Mouse (Mus musculus): ENCODE measurements around the gene Hsp90aa1.
"Not testable (repeated sequence)": the region's sequence is repeated elsewhere in the genome, so short reads cannot be mapped to it uniquely, and the experiment has no call there.

Hsp90aa1 gene

DNA sequence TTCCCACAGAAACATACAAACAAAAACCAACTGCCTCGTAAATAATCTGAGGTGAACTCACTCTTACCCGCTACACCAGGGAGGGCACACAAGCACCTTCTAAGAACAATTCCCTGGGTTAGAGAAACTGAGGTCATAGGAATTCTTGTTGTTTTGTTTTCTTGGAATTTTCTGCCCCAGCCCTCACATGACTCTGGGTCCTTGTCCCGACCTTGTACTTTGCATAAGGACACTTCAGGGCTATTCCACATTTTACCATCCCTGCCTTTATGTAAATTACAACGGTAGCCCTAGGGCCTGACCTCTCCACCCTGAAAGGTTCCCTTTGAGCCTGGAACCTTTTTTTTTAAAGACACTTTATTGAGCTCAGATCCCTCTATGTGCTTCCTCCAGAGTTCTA, at the start of gene Hsp90aa1:
Hsp90aa1 (minus strand) TSS at position 173 of the 400 bp plus-strand sequence.
- DNase-seq (ENCODE audit: low spot score in 2 of 2), result no peak

DNA sequence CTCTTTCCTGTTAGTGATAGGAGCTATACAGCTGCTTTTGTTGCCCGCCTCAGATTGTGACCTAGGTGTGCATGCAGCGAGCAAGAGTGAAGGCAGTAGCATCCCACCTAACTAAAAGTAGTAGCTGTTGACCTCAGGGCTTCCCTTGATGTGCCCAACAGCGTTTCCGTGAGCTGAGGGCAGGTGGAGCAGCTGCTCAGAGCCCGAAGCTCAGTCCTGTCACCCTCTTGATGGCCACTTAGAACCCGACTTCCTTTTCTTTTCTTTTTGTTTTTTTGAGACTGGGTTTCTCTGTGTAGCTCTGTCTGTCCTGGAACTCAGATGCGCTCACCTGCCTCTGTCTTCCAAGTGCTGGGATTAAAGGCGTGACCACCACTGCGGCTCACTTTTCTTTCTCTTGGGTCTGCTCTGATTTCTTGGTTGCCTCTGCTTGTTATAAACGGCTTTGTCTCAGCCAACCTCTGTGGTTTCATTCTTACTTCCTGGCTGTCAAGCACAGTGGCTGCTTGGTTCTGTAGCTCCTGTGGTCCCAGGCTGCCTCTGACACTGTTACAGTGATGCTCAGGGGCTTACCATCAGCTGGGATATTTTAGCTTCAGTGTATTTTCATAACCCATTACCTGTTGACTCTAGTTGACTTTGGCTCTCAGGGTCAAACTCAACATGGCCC, 48.4 kb upstream of the Hsp90aa1 start:
- DNase-seq (ENCODE audit: low spot score in 2 of 2), result no peak

DNA sequence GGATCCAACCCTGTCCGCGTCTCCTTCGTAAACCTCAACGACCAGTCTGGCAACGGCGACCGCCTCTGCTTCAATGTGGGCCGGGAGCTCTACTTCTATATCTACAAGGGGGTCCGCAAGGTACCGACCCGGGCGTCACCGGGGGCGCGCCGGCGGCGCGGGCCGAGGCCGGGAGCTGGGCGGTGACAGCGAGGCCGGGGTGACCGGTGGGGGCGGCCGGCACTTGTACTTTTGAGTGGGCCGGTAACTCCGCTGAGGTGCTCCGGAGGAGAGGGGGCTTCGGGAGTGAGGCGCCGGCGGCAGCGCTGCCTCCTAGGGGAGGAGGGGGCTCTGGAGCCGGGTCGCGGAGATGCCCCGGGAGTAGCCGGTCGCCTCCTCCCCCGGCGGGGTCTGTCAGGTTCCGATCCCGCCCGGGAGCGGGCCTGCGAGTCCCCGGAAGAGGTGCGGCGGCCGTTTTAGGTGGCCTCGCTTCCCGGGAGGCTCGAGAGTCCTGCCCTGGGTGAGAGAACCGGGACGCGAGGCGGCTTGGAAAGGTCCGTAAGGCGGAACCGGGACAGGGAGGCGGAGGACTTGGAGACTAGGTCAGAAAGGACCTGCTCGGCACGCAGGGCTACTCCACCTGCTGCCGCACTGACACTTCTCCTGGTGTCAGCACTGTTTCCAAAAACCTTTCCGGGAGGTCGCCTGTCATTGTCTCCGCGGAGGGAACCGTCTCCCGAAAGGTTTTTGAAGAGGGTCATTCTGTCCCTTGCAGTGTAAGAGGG, 35.8 kb upstream of the Hsp90aa1 start:
- peak; percentile 7 to 15 for DNase-seq (ENCODE audit: low spot score in 2 of 2)

DNA sequence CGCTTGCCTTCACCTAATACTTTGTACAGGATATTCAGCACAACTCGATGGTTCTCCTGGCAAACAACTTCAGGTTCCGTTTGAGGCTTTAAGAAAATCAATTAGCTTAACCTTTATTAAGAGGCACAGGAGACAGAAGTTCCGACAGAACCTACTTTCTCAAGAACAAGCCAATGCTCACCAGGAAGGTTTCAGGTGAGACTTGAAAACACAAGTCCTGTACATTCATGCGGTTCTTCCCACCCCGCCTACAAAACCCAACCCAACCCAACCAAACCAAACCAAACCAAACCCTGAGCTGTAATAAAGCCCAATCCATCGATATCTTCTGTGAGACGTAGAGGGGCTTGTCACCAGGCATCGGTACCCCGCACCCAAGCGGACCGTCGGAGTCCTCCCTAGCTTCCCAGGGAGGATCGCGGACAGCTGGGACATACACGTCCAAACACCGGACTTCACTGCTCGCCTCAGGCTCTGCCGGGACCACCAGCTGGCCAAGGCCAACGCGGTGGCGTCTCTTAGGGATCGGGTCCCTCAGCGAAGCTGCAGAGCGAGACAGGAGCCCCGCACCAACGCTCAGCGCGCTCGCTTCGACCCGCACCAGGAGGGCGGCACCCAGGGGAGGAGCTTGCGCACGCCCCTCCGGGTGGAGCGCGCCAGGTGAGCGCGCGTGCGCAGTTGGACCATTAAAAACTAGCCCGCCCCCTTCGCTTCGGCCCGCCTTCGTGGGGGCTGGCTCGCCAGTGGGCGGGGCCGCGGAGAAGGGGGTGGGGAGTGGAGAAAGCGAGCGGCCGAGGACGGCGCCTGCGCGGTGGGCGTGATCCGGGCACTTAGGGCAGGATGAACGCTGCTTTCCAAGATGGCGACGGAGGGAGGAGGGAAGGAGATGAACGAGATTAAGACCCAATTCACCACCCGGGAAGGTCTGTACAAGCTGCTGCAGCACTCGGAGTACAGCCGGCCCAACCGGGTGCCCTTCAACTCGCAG, 34.9 kb upstream of the Hsp90aa1 start, which contains the start of gene Wdr20:
Wdr20 (plus strand) TSS at position 775 of the 988 bp plus-strand sequence.
- peak; percentile 97 for DNase-seq (ENCODE audit: low spot score in 2 of 2)

DNA sequence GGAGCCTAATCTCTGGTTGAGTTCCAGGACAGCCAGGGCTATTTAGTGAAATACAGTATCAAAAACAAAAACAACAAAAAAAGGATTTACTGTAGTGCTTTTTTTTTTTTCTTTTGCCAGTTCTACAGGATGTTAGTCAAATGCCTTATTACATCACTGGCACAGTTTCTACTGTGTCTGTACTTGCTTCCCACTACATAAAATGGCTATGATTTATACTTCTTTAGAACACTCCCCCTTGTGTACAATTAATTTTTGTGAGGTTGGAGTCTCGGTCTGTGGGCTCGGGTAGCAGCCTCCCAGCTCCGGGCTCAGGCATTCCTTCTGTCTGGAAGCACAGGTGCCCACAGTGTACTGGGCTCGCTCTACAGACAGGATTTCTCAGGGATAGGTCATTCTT, 34.1 kb upstream of the Hsp90aa1 start:
- DNase-seq (ENCODE audit: low spot score in 2 of 2), result no peak

DNA sequence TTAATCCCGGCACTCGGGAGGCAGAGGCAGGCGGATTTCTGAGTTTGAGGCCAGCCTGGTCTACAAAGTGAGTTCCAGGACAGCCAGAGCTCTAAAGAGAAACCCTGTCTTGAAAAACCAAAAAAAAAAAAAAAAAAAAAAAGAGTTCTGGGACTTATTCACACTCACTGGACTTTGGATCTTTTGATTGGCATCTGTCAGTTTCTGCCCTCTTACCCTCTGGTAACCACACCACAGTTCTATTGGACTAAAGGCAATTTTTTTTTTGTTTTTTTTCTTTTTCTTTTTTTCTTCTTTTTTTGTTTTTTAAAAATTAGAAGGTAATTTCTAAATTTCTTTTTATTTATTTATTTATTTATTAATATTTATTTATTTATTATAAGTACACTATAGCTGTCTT, 30.7 kb upstream of the Hsp90aa1 start:
- not testable (repeated sequence) for DNase-seq (ENCODE audit: low spot score in 2 of 2)

DNA sequence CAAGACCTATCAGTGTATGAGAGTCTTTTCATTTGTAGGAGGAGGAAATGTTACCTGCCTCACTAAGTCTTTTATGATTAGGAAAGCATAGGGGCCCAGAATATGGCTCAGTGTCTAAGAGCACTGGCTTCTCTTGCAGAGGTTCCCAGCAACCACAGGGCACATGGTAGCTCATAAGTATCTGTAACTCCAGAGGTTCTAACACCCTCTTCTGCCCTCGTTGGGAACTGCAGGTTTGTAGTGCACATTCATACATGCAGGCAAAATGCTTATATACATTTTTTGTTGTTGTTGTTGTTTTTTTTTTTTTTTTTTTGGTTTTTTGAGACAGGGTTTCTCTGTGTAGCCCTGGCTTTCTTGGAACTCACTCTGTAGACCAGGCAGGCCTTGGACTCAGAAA, 23.9 kb upstream of the Hsp90aa1 start:
- DNase-seq (ENCODE audit: low spot score in 2 of 2), result no peak

DNA sequence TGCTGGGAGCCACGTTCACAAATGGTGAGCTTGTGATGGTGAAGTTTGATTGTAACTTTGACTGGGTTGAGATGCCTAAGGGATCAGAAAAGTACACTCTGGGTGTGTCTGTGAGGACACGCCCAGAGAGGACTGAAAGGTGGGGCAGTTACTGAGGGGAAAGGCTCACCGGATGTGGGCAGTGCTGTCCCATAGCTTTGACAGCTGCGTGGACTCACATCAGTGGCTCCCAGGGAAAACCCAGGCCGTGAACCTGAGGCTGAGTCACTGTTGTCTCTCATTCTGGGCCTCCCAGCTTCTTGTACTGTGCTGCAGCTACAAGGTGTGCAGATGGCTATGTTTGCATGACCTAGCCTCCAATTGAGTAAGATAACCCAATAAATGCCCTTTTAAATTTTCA, 23.0 kb upstream of the Hsp90aa1 start:
- no peak for DNase-seq (ENCODE audit: low spot score in 2 of 2)

DNA sequence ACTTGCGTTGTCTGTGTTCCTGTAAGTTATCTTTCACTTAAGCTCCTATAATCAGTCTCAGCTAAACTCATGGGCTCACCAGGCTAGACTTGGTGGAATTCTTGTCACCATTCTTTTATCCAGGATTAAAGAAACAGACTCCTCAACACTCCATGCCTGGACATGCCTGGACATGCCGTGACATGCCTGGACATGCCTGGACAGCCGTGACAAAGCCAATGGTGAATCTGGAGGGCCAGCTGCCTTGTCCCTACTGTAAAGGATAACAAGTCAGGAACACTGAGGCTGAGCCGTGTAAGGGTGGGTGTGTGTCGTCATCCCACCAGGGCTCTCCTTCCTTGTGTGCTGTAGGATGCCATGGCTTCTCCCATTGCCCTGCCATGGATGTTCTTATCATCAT, 22.5 kb upstream of the Hsp90aa1 start:
- DNase-seq (ENCODE audit: low spot score in 2 of 2), result no peak

DNA sequence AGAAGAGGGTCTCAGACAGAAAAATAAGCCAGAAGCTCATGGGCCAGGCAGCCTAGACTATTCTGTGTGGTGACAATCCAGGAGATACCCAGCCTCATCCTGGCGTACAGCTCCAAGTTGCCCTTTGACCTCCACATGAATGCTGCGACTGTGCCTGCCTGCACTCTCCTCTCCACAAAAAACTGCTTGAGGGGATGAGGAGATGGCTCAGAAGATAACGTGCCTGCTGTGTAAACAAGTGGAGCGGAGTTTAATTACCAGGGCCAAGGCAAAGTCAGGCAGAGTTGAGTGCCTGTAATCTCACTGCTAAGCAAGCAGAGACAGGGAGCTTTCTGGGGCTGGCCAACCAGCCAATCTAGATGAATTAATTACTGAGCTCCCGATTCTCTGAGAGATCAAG, 13.5 kb upstream of the Hsp90aa1 start:
- no peak for DNase-seq (ENCODE audit: low spot score in 2 of 2)

DNA sequence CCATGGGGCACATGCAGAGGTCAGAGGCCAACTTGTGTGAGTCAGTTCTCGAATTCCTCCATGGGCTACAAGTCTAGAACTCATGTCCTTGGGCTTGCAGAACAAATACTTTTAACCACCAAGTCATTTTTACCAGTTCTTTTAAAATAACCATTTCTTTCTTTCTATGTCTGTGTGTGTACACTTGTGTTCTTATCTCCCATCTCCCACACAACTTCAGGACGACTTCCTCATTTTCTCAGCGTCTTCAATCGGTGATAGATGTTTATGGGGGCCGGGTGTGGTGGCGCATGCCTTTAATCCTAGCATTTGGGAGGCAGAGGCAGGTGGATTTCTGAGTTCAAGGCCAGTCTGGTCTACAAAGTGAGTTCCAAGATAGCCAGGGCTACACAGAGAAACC, 11.7 kb upstream of the Hsp90aa1 start:
- no peak for DNase-seq (ENCODE audit: low spot score in 2 of 2)

DNA sequence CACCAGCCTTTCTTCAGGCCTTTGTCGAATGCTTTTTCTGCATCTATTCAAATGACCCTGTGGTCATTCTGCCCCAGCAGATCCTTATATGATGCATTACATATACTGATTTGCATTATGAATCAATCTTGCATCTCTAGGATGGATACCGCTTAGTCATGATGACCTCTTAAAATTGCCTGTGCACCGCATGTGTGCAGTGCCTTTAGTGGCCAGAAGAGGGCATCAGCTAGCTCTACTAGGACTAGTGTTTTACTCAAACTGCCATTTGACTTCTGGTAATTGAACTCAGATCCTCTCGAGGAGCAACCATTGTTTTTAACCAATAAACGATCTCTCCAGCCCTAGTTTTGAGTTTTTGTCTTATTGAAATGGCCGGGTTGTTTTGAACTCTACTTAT, 11.3 kb upstream of the Hsp90aa1 start:
- DNase-seq (ENCODE audit: low spot score in 2 of 2), result no peak

DNA sequence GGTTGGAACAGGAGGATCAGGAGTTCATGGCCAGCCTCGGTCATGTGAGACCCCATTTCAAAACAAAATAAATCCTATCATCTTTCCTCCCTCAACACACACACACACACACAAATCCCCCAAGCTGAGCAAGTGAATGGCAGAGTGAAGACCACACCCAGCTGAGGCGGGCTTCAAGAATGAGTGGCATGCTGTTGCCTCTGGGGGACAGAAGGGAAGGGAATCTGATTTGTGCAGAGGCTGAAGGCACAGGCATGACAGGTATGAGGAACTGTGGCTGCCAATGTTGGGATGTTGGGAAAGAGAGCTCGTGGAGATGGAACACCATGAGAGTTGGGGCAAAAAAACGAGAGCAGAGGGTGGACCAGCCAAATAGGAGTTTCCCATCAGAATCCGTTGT, 8.7 kb upstream of the Hsp90aa1 start:
- no peak for DNase-seq (ENCODE audit: low spot score in 2 of 2)

DNA sequence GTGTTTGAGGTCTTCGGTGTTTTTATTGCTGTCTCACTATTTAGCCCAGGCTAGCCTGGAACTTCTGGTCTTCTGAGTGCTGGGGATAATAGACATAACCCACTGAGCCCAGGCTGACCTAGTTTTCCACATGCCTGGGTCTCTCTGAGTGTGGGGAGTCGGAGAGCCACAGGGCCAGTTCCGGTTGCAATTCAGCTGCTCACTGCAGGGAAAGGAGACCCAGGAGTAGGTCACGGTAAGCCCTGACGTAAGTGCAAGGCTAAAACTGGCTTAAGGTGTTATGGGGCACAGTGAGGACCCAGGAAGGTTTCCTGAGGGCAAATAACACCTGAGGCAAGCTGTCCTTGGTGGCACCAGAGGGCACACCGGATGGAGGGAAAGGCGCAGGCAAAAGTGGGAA, 4.9 kb upstream of the Hsp90aa1 start:
- DNase-seq (ENCODE audit: low spot score in 2 of 2), result no peak

DNA sequence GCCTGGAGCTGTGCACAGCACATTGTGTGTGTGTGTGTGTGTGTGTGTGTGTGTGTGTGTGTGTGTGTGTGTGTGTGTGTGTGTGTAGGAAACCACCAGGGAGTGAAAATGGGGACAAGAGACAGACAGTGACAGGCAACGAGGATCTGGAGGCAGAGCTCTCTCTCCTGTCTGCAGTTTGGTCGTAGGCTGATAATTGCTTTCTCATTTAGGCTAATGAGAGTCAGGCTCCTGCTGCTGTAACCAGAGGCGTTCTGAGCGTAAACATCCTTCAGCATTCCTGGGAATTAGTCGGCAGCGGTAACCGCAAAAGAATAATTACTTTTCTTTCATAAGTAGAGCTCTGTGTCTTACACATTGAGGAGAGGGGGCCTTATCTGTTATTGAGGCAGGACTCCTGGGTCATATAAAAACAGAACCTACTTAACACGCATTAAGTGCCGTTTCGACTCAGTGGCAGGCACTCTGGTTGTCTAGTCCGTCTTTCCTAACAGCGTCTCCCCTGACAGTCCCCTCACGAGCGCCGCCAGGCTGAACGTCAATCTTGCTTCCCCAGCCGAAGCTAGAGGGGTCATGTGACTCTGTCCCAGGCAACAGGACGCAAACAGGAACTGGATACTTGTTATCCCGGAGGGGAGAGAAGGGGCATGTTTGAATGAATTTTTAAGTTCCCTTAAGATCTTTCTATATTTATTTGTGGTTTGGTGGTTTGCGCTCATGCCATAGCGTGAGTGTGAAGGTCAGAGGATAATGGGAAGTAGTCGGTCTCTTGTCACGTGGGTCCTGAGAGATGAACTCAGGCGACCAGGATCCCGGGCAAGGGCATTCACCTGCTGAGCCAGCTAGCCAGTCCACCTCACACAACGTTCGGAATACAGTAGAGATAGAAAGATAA, 4.1 kb upstream of the Hsp90aa1 start:
- peak in 1 of 2 experiments; percentile 29 for DNase-seq (ENCODE audit: low spot score in 2 of 2)

DNA sequence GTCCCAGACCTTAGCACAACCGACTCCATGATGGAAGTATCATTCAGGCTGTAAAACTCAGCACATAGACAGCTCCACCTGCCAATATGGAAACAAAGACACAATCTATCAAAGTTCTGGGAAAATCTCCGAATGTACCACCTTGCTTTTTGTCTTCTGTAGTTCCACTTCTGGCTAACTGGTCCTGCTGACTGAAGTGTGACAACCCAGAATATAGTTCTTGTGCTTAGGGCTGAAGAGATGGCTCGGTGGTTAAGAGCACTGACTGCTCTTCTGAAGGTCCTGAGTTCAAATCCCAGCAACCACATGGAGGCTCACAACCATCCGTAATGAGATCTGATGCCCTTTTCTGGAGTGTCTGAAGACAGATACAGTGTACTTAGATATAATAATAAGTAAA, 2.9 kb upstream of the Hsp90aa1 start:
- DNase-seq (ENCODE audit: low spot score in 2 of 2), result not testable (repeated sequence)

DNA sequence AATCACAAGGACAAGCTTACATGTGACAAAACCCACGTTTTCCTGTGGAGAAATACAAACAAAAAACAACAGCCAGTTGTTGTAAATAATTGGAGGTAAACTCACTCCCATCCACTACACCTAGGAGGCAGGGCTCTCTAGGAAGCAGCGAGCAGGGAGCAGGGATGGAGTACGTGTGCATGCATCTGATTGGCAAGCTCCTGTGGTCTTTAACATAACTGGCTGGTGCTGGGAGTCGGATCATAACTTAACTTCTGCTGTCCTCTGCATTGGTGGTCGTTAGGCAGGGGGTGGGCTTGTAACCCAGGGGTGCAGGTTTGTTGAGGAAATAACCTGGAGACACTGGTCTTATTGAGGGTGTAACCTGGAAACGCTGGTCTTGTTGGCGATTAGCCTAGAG, 1.2 kb upstream of the Hsp90aa1 start:
- no peak for DNase-seq (ENCODE audit: low spot score in 2 of 2)

DNA sequence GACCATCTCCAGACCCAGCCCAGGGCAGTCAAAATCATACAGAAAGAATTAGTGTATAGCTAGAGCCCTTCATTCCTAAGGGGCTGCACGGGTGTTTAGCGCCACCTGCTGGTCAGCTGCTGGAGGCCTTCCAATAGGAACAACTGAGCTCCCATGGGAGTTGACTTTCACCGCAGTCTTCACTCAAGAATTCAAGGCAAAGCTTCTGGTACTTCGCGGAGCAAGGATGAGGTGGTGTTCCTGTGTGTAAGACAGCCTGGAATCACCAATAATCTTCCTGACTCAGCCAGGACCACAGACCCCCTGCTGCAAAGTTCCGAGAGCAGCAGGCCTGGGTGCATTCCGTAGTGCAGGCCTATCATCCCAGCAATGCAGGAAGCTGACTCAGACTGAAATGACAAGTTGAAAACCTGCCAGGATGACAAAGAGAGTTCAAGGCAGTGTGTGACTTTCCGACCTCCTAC, 512 bp upstream of the Hsp90aa1 start:
- DNase-seq (ENCODE audit: low spot score in 2 of 2), result peak; percentile 85 to 89

DNA sequence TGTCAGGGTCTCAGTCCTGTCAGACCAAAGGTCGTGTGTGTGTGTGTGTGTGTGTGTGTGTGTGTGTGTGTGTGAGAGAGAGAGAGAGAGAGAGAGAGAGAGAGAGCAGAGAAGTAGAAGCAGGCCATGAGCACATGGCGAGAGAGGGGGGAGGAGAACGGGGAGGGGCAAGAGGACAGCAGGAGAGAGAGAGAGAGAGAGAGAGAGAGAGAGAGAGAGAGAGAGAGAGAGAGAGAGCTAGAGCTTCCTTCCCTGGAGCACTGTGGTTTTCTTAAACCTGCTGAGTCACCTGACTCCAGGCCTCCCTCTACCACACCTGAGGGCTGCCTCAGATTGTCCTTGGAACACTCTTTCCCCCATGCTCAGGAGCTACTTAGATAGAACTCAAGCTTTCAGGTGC, 1.2 kb downstream of the Hsp90aa1 start:
- not testable (repeated sequence) for DNase-seq (ENCODE audit: low spot score in 2 of 2)

DNA sequence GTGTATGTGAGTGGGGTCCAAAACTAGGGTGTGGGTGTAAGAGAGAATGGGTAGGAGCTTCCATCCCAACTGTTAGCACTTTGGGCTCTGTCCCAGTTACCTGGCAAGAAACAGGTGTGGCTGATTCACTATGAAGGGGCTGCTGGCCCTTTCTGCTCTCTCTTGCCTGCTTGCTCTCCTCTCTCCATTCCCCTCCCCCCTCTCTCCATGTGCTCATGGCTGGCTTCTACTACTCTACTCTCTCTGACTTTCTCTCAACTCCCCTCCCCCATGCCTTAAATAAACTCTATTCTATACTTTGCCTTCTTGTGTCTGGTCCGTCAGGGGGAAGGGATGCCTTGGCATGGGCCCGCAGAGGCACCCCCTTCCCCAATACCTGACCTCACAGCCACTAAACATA, 1.8 kb downstream of the Hsp90aa1 start:
- no peak for DNase-seq (ENCODE audit: low spot score in 2 of 2)

DNA sequence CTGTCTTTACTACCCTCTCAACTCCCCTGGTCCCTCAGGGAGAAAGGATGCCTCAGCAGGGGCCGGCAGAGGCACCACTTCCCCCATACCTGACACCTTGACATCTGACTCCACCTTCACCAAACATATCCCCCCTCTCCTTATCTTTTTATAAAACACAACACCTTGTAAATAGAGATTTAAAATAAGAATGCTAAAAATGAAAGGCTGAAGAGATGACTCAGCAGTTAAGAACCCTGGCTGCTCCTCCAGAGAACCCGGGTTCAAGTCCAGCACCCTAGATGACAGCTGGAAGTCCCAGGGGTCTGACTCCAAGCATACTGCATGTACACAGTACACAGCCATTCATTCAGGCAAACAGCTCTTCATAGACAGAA, 3.4 kb downstream of the Hsp90aa1 start:
- DNase-seq (ENCODE audit: low spot score in 2 of 2), result no peak

Data from right cerebral cortex, adult 2 months (tissue).